ENCODE assay signal across 22 mouse cellular contexts in the genomic region with DNA sequence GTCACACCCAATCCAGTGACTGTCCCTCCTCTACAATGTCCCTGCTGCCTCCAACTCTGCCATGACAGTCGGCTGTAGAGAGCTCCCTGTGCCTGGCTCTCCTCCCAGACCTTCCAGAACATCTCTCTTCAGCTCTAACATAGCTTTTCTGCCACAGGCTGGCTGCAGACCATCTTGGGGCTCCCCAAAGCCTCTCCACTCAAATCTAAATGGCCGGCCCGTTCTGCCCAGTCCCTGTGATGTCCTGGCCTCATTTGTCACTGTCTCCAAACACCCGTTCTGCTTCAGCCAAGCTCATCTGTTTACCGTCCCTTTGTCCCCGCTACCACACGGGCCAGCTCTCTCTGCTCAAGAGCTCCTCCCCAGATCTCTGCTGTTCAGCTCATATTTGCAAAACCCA. TPM values are rescaled to one million over a fixed set of nuclear protein-coding genes. Genes with fewer than 3 reads are reported as not detected.
A peak's percentile ranks its signal among the peaks of the same experiment; 100 is the strongest.
DNase-seq lines count a peak whose midpoint lies in the region; ATAC-seq and TF ChIP-seq lines count a peak whose summit lies in the region.
"Had no signal": no experiment of that assay in that cellular context is flagged by ENCODE, and none has a peak within 500 bp of the region (broad histone marks: within the 10 kb centered on the region; RNA-seq: fewer than 3 reads in every experiment).

No protein-coding gene starts in this region.

- H3K4me3 ChIP-seq in midbrain, postnatal 0 days (ENCODE audit: low read depth, low read length): no peak overlapping the region
- no peak overlapping the region for H3K4me3 ChIP-seq in midbrain, embryonic 14.5 days (replicated peaks; ENCODE audit: low read depth, low read length)
- H3K4me3 ChIP-seq in hindbrain, embryonic 12.5 days: no peak overlapping the region
- H3K4me3 ChIP-seq in limb, embryonic 10.5 days: no peak overlapping the region
- H3K4me3 ChIP-seq: heart, embryonic 13.5 days; neural tube, embryonic 12.5 days had no signal

- H3K36me3 ChIP-seq in midbrain, postnatal 0 days (ENCODE audit: insufficient read depth, low read length): no peaks in the 10 kb centered on the region
- H3K36me3 ChIP-seq in midbrain, embryonic 14.5 days (ENCODE audit: control insufficient read depth, insufficient read depth, low read length): no peaks in the 10 kb centered on the region
- H3K36me3 ChIP-seq in hindbrain, embryonic 12.5 days: no peaks in the 10 kb centered on the region
- no peaks in the 10 kb centered on the region for H3K36me3 ChIP-seq in limb, embryonic 10.5 days
- H3K36me3 ChIP-seq: heart, embryonic 13.5 days; neural tube, embryonic 12.5 days had no signal

- H3K9ac ChIP-seq in midbrain, postnatal 0 days (replicated peaks; ENCODE audit: low read length, poor library complexity, severe bottlenecking): no peak overlapping the region
- H3K9ac ChIP-seq in midbrain, embryonic 14.5 days (replicated peaks; ENCODE audit: low read length): no peak overlapping the region
- no peak overlapping the region for H3K9ac ChIP-seq in hindbrain, embryonic 12.5 days
- H3K9ac ChIP-seq: heart, embryonic 13.5 days; neural tube, embryonic 12.5 days had no signal

- ATAC-seq in midbrain, postnatal 0 days (ENCODE audit: low FRiP score): no peak
- no peak for ATAC-seq in midbrain, embryonic 14.5 days (ENCODE audit: low FRiP score, low TSS enrichment)
- no peak for ATAC-seq in hindbrain, embryonic 12.5 days (ENCODE audit: low FRiP score)

- H3K27ac ChIP-seq in midbrain, postnatal 0 days (ENCODE audit: low read depth, low read length): no peak overlapping the region
- H3K27ac ChIP-seq in midbrain, embryonic 14.5 days (replicated peaks; ENCODE audit: low read depth, low read length): no peak overlapping the region
- H3K27ac ChIP-seq in hindbrain, embryonic 12.5 days: 0 out of 2 replicates have a peak overlapping the region, but pooled peaks have one; percentile 36
- no peak overlapping the region for H3K27ac ChIP-seq in limb, embryonic 10.5 days
- H3K27ac ChIP-seq: heart, embryonic 13.5 days; kidney, postnatal 0 days; neural tube, embryonic 12.5 days had no signal

- H3K4me2 ChIP-seq in midbrain, postnatal 0 days (ENCODE audit: low read depth, low read length, poor library complexity, severe bottlenecking): no peak overlapping the region
- no peak overlapping the region for H3K4me2 ChIP-seq in midbrain, embryonic 14.5 days (ENCODE audit: low read length)
- H3K4me2 ChIP-seq in hindbrain, embryonic 12.5 days (replicated peaks): no peak overlapping the region
- H3K4me2 ChIP-seq: heart, embryonic 13.5 days; neural tube, embryonic 12.5 days had no signal

- H3K27me3 ChIP-seq in midbrain, postnatal 0 days (ENCODE audit: insufficient read depth, low read length): no peaks in the 10 kb centered on the region
- no peaks in the 10 kb centered on the region for H3K27me3 ChIP-seq in midbrain, embryonic 14.5 days (ENCODE audit: control insufficient read depth, insufficient read depth, low read length)
- H3K27me3 ChIP-seq in hindbrain, embryonic 12.5 days: no peaks in the 10 kb centered on the region
- H3K27me3 ChIP-seq in limb, embryonic 10.5 days (ENCODE audit: low read depth, poor library complexity, severe bottlenecking): peaks cover 11% of the 10 kb centered on the region; the same call in 1 of the 2 replicates
- H3K27me3 ChIP-seq: neural tube, embryonic 12.5 days had no signal

- no peaks in the 10 kb centered on the region for H3K9me3 ChIP-seq in midbrain, postnatal 0 days (ENCODE audit: low read length)
- no peaks in the 10 kb centered on the region for H3K9me3 ChIP-seq in midbrain, embryonic 14.5 days (ENCODE audit: control insufficient read depth, low read length)
- no peaks in the 10 kb centered on the region for H3K9me3 ChIP-seq in hindbrain, embryonic 12.5 days (replicated peaks)
- H3K9me3 ChIP-seq in limb, embryonic 10.5 days (replicated peaks): no peaks in the 10 kb centered on the region
- H3K9me3 ChIP-seq: heart, embryonic 13.5 days; neural tube, embryonic 12.5 days had no signal

- intact Hi-C loops in heart, postnatal 10 days (cut with DNase I): no loop called here

- H3K4me1 ChIP-seq in midbrain, postnatal 0 days (ENCODE audit: insufficient read depth, low read length): peaks cover 3% of the 10 kb centered on the region; the same call in 1 of the 2 replicates
- 0 out of 2 replicates have a peak, but pooled peaks cover 9% of the 10 kb centered on the region for H3K4me1 ChIP-seq in midbrain, embryonic 14.5 days (ENCODE audit: control insufficient read depth, insufficient read depth, low read length)
- H3K4me1 ChIP-seq in hindbrain, embryonic 12.5 days: peaks cover 24% of the 10 kb centered on the region
- peaks cover 20% of the 10 kb centered on the region for H3K4me1 ChIP-seq in limb, embryonic 10.5 days

- DNase-seq in heart, adult 11 months: peak; percentile 82
- DNase-seq in heart, postnatal 10 days: no peak
- peak; percentile 69 for DNase-seq in midbrain, postnatal 0 days (ENCODE audit: low spot score)
- DNase-seq in midbrain, embryonic 14.5 days: no peak
- no peak for DNase-seq in limb, embryonic 10.5 days (ENCODE audit: low spot score)
- no peak for DNase-seq in c-Kit-positive CD71-positive TER-119-positive erythroid progenitor cells, embryonic 14.5 days (ENCODE audit: low spot score)
- DNase-seq: adrenal gland, adult 2 months; cerebellum, adult 9-10 months; heart, adult 18-20 months; heart, postnatal 36 days; kidney, adult 11 months; layer of hippocampus, postnatal 36 days; liver; lung, adult 18-20 months; lung, postnatal 36 days; thymus, postnatal 25 days had no signal

- WGBS in midbrain, postnatal 0 days: 45% methylated on average over 7 of the region's 7 CpGs
- 57% methylated on average over 7 of the region's 7 CpGs for WGBS in midbrain, embryonic 14.5 days
- WGBS in hindbrain, embryonic 12.5 days: 33% methylated on average over 7 of the region's 7 CpGs
- 21% methylated on average over 7 of the region's 7 CpGs for WGBS in limb, embryonic 10.5 days

- TF ChIP-seq CTCF in midbrain, postnatal 0 days (IDR thresholded peaks at IDR 0.05): no peak

RNA-seq across cellular contexts. Expression of gene Klhdc7a, which starts 6.7 kb away (rescaled TPM):
- total RNA-seq in heart, postnatal 10 days (2021): 1 to 10 TPM in 1 of 2 experiments, under 1 TPM in 1; 0.81 to 1.9 TPM
- 1.1 and 1.4 TPM in 2 replicates for total RNA-seq in midbrain, postnatal 0 days (2014; rRNA removed)
- 0.25 and 0.36 TPM in 2 replicates for polyA plus RNA-seq in midbrain, postnatal 0 days (2015; fragmentation: Nextera tagmentation; extraction: Ambion mirVana)
- polyA plus RNA-seq in midbrain, embryonic 14.5 days (2014; fragmentation: Nextera tagmentation; extraction: Ambion mirVana): 0.32 TPM in 1 of 2 replicates, not detected in the other
- 0.38 and 0.59 TPM in 2 replicates for polyA plus RNA-seq in hindbrain, embryonic 12.5 days (2016; fragmentation: Nextera tagmentation; extraction: Ambion mirVana)
- polyA plus RNA-seq in limb, embryonic 10.5 days (2016; fragmentation: Nextera tagmentation; extraction: Ambion mirVana): 0.11 and 0.19 TPM in 2 replicates
- total RNA-seq: megakaryocyte-erythroid progenitor cell, adult 5-6 weeks; monocyte, adult 5-6 weeks had no signal
- polyA plus RNA-seq: neural tube, embryonic 12.5 days had no signal

Comparison
In these comparisons a context has a peak if more than half of its experiments do, and no peak if none do; other contexts are left out.
1. DNase-seq: peak in heart, adult 11 months (single experiment) and midbrain, postnatal 0 days (single experiment); none in heart, postnatal 10 days (0 of 2), midbrain, embryonic 14.5 days (single experiment), limb, embryonic 10.5 days (single experiment) and c-Kit-positive CD71-positive TER-119-positive erythroid progenitor cells, embryonic 14.5 days (single experiment).